Mouse (Mus musculus) brain, adult 2 months (tissue): Measurements from ENCODE around the gene Cracr2b.

Experiments used
- DNase-seq: peaks from one replicate; pipeline ENCODE4 v3.0.0; 2011; ENCODE audit warnings: low read depth, low spot score

Cracr2b gene

GRCm38 (mm10) chr7:141485606-141486005, 24.7 kb downstream of the Cracr2b start:
- DNase-seq: peak; percentile 97

DNA sequence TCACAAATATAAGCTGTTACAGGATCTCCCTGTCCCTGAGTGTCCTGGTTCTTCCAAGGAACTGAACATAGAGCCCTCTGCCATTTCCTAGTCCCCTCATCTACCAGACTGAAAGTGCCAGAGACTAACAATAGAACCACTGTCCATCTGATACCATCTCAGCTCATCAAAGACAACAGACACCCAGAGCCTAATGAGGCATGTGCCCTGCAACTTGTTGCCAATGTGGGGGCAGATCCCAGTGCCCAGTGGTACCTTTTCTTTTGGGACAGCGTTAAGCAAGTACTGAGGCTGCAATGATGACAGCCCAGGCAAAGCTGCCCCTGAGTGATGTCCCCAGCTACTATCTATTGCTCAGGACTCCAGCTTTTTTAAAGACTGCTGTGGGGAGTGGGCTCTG, 25.3 kb downstream of the Cracr2b start:
- peak; percentile 48 for DNase-seq

GRCm38 (mm10) chr7:141487141-141487540, 26.2 kb downstream of the Cracr2b start:
- no peak for DNase-seq

DNA sequence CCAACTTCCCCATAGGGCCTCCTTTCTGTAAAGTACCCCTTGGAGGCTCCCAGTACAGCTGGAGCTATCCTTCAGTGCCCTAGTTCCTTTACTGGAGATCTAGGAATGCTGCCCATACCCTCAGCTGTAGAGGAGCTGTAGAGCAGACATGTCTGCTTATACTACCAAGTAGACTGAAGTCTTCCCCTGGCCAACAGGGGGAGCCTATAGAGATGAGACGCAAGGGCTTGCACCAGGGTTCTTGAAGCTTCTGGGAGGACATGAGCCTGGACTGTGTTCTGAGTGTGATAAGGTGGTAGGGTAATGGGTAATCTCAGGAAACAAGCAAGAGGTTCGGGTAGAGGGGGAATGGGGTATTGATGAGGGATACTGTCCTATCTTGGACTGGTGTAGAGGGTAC, 30.3 kb downstream of the Cracr2b start:
- DNase-seq: no peak

- peak; percentile 78 for DNase-seq
Observed at GRCm38 (mm10) chr7:141492738-141493137, 31.8 kb downstream of the Cracr2b start.

DNA sequence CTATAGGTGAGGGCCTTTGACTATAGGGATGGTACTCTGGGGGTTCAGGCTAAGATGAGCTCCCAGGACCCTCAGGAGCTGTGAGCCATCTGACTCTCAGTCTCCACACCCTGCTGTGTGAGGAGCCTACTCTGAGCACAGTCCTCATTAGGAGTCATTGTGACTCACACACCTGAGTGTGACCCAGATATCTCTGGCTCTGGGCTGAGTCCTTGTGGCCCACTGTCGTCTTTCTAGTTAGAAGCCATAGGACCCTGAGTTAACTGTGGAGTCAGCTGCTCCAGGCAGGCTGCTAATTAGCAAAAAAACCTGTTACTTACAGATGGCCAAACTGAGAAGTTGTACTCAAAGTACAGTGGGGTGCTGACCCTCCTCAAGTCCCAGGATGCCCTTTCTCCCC, 32.8 kb downstream of the Cracr2b start:
- peak; percentile 57 for DNase-seq

DNA sequence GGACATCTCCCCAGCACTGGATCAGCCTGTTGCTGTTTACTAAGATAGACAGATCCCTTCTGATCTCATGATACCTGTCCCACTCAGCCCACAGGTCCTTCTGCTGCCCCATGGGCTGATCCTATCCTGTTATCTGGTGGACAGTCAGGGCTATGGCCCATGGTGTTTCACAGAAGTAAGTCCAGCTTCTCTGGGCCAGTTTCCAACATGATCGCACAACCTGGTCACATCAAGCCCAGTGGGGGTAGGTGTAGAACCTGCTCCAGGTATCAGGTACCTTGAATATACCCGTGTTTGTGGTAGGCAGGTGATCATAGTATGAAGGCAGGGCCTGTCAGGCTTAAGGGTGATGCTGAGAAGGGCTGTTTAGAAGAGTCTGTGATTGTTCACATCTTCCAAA, 34.5 kb downstream of the Cracr2b start:
- DNase-seq: no peak

DNA sequence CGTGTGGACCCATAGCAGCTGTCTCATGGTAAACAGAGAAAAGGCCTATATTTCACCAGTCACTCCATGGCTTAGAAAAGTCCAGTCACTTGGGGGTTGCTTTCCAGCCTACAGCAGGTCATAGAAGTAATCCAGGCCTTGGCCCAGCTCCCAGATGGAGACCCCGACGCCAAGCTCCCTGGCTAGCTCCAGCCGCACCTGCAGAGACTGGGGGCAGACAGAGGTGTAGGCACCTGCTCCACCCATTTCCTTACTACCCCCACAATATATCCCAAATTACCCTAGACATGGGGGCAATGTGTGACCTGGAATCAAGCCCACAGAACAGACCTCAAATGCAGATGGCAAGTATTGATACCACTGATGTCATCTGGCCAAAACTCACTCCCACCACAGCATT, 35.0 kb downstream of the Cracr2b start:
- no peak for DNase-seq

GRCm38 (mm10) chr7:141497600-141497999, 36.7 kb downstream of the Cracr2b start:
- DNase-seq: peak; percentile 54

- DNase-seq: peak; percentile 61
Observed at GRCm38 (mm10) chr7:141501820-141502555, 41.1 kb downstream of the Cracr2b start.

DNA sequence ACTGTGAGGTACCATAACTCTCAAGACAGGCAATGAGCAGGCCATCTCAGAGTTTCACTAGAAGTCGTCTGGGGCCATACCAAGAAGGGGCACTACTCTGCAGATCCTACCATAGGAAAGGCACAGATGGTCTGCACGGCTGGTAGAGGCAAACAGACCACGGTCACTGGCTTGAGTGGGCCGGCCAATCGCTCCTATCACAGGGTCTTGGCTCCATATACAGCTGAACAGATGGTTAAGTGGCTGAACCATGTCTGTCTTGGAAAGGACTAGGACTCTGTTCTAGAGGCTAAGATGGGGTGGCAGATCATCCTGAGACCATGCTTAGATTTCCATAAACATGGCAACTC, 41.6 kb downstream of the Cracr2b start:
- DNase-seq: peak; percentile 88

GRCm38 (mm10) chr7:141506278-141506677, 45.4 kb downstream of the Cracr2b start:
- no peak for DNase-seq

GRCm38 (mm10) chr7:141508160-141508559, 47.3 kb downstream of the Cracr2b start:
- no peak for DNase-seq

DNA sequence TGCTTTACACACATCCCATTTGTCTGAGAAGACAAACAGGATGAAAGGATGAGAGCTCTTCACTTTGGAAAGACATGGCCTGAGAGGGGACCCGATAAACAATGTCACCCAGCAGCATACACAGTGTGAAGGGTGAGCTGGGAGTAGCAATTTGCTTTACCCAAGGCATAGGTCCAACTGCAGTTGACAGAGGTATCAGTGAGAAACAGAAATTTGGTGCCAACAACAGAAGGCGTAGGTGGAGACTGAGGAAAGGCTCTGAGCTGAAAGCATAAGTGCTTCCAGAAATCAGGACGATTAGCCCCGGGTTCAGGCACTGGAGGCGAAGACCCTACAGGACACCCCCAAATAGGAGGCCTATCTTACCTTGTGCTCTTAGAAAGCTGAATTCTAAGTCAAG, 49.3 kb downstream of the Cracr2b start:
- peak; percentile 87 for DNase-seq

- peak; percentile 88 for DNase-seq
Observed at GRCm38 (mm10) chr7:141510681-141511191, 49.8 kb downstream of the Cracr2b start.
